Mouse (Mus musculus): ENCODE results near the gene Ezh2.

DNA sequence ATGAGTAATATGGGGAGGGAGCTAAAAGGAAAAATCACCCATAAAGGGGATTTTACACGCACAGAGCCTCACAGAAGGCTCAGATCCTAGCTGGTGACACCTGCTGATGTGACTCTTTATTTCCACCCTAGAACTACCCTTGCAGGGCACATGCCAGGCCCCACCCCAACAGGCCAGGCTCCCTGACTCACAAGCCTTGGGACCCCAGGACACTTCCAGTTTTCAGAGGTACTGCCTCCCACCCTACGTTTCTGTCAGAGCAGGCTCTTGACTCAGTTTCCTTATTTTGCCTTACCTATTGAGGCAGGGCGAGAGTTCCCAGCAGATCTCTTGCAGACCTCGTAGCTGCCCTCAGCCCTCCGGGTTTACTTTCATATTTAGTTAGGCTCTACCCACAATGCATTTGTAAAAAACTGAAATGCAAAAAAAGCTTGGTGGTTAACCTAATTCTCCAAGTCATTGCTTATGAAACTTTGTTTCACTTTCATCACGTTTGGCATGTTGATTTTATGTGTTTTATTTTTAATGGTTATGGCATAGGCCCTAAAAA lies 41.5 kb upstream of the Ezh2 start:
- TF ChIP-seq GATA1 (IDR thresholded peaks at IDR 0.05; ENCODE audit: low read length) (no peak), TAL1 (IDR thresholded peaks at IDR 0.05; ENCODE audit: low read length) (no peak)
